ENCODE assay signal across 9 mouse cellular contexts in the genomic region with DNA sequence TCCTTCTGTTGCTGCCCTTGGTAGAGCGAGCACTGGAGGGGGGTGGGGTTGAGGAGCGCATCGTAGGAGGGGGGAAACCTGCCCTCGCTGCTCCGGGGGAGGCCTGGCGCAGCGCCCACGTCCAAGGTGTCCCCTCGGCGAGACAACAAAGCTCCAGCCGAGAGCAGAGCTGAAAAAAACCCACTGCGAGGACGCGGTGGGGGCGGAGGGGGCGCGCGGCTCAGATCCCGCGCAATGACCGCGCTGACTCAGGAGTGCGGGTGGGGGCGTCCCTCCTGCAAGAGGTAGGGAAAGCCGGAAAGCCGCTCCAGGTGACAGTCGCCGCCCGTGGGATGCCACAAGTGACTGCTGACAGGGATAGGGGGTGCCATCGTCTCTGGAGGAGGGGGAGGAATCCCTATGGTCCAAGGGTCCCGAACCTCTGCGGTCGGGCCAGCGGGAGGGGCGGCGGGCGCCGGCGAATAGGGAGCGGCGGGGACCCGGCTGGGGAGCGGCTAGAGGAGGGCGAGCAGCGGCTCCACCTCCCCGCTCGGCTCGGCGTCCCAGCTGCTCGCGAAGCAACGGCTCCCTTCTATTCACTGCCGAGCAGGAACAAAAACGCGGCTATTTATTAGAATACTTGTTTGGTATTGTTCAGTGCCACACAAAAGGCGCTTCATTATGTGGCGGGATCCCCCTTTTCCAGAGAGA. TPM values are rescaled to one million over a fixed set of nuclear protein-coding genes. Genes with fewer than 3 reads are reported as not detected.
DNase-seq lines count a peak whose midpoint lies in the region; ATAC-seq and TF ChIP-seq lines count a peak whose summit lies in the region.
"Had no signal": no experiment of that assay in that cellular context is flagged by ENCODE, and none has a peak within 500 bp of the region (broad histone marks: within the 10 kb centered on the region; RNA-seq: fewer than 3 reads in every experiment).

No protein-coding gene starts in this region.

- H3K9me3 ChIP-seq in heart, embryonic 12.5 days (replicated peaks), result no peaks in the 10 kb centered on the region
- no peaks in the 10 kb centered on the region for H3K9me3 ChIP-seq in heart, embryonic 15.5 days (replicated peaks)
- no peaks in the 10 kb centered on the region for H3K9me3 ChIP-seq in midbrain, embryonic 10.5 days (replicated peaks)

- no peak for TF ChIP-seq CTCF in brain, embryonic 14.5 days (IDR thresholded peaks at IDR 0.05; ENCODE audit: borderline replicate concordance, extremely low read depth, insufficient read depth, insufficient read length)

- WGBS in heart, embryonic 12.5 days, result under 1% methylated on average over 57 of the region's 57 CpGs
- under 1% methylated on average over 57 of the region's 57 CpGs for WGBS in heart, embryonic 15.5 days
- WGBS in midbrain, embryonic 10.5 days, result under 1% methylated on average over 57 of the region's 57 CpGs

- intact Hi-C loops in heart, postnatal 25 days (cut with DNase I), result no loop called here

- peak overlapping the region; percentile 40 for H3K4me3 ChIP-seq in heart, embryonic 12.5 days
- peak overlapping the region; percentile 43 for H3K4me3 ChIP-seq in heart, embryonic 15.5 days
- H3K4me3 ChIP-seq in midbrain, embryonic 10.5 days, result peak overlapping the region; percentile 58

- DNase-seq in heart, postnatal 25 days (ENCODE audit: low spot score), result no peak
- DNase-seq in brain, embryonic 14.5 days (ENCODE audit: low read depth), result peak; percentile 83
- no peak for DNase-seq in midbrain, embryonic 10.5 days (ENCODE audit: low spot score)
- DNase-seq in gastrocnemius, postnatal 25 days, result no peak
- DNase-seq in MN1 (ENCODE audit: low spot score), result no peak
- no peak for DNase-seq in urinary bladder, postnatal 14 days (ENCODE audit: low spot score)

- ATAC-seq in heart, embryonic 12.5 days (ENCODE audit: insufficient number of reproducible peaks, low FRiP score), result peak; percentile 51; the same call in 1 of the 2 replicates
- ATAC-seq in heart, embryonic 15.5 days (replicated peaks; ENCODE audit: insufficient number of reproducible peaks, insufficient read depth, low FRiP score, low read depth), result no peak

- peaks cover 27% of the 10 kb centered on the region for H3K4me1 ChIP-seq in heart, embryonic 12.5 days (replicated peaks)
- peaks cover 26% of the 10 kb centered on the region for H3K4me1 ChIP-seq in heart, embryonic 15.5 days (replicated peaks)
- peaks cover 70% of the 10 kb centered on the region for H3K4me1 ChIP-seq in midbrain, embryonic 10.5 days

- H3K36me3 ChIP-seq in heart, embryonic 12.5 days, result no peaks in the 10 kb centered on the region
- H3K36me3 ChIP-seq in heart, embryonic 15.5 days, result no peaks in the 10 kb centered on the region
- H3K36me3 ChIP-seq in midbrain, embryonic 10.5 days, result no peaks in the 10 kb centered on the region

- H3K27me3 ChIP-seq in heart, embryonic 12.5 days (replicated peaks), result peaks cover 94% of the 10 kb centered on the region
- peaks cover 97% of the 10 kb centered on the region for H3K27me3 ChIP-seq in heart, embryonic 15.5 days
- H3K27me3 ChIP-seq in midbrain, embryonic 10.5 days (ENCODE audit: low read depth, poor library complexity, severe bottlenecking), result peaks cover 100% of the 10 kb centered on the region

- H3K27ac ChIP-seq in heart, embryonic 12.5 days (ENCODE audit: poor library complexity, severe bottlenecking), result no peak overlapping the region
- no peak overlapping the region for H3K27ac ChIP-seq in heart, embryonic 15.5 days
- H3K27ac ChIP-seq in midbrain, embryonic 10.5 days (replicated peaks), result peak overlapping the region; percentile 79

- H3K4me2 ChIP-seq in heart, embryonic 12.5 days, result peak overlapping the region; percentile 70
- H3K4me2 ChIP-seq in heart, embryonic 15.5 days, result peak overlapping the region; percentile 61

- 0 out of 2 replicates have a peak, but pooled peaks have one; percentile 2 for TF ChIP-seq POLR2A in brain, embryonic 14.5 days (IDR thresholded peaks at IDR 0.05; ENCODE audit: borderline replicate concordance, extremely low read depth, insufficient read depth, insufficient read length, poor library complexity, severe bottlenecking)

- H3K9ac ChIP-seq in heart, embryonic 12.5 days, result no peak overlapping the region
- H3K9ac ChIP-seq in heart, embryonic 15.5 days, result no peak overlapping the region

RNA-seq across cellular contexts. Expression of a gene that starts 10.0 kb away (rescaled TPM):
- not detected in 2 replicates for polyA plus RNA-seq in heart, embryonic 12.5 days (2016; fragmentation: Nextera tagmentation; extraction: Ambion mirVana)
- not detected for total RNA-seq in heart, postnatal 25 days (2021)
- 23.5 and 30.1 TPM in 2 replicates for polyA plus RNA-seq in brain, embryonic 14.5 days (2012; rRNA removed)
- polyA plus RNA-seq in heart, embryonic 15.5 days (2015; fragmentation: Nextera tagmentation; extraction: Ambion mirVana), result not detected in 2 replicates
- polyA plus RNA-seq in midbrain, embryonic 10.5 days (2016; fragmentation: Nextera tagmentation; extraction: Ambion mirVana), result 3.2 and 3.4 TPM in 2 replicates
- not detected for total RNA-seq in gastrocnemius, postnatal 25 days (2021)
- total RNA-seq: MEL had no signal
